Comparison of ENCODE assay signal across 8 mouse cellular contexts in the genomic region with DNA sequence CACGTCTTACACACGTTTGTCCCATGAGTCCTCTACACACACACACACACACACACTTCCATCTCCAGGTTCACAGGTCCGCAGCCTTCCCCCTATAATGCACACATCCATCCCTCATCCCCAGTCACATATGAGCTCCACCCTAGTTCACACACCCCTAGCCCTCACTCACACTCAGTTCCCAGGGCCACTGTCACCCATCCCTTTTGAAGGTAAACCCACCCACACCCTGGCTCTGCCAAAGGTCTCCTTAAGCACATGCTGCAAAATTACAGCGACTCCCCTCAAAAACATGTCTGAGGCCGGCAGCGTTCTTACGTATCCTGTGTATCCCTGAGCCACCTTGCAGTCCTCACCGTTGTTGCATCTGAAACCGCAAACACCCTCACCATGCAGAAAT. TPM values are rescaled to one million over a fixed set of nuclear protein-coding genes. Genes with fewer than 3 reads are reported as not detected.
DNase-seq lines count a peak whose midpoint lies in the region; ATAC-seq and TF ChIP-seq lines count a peak whose summit lies in the region.

No protein-coding gene starts in this region.

- peaks cover 13% of the 10 kb centered on the region for H3K4me1 ChIP-seq in lung, postnatal 0 days (ENCODE audit: insufficient read depth, low read depth, low read length)
- peaks cover 4% of the 10 kb centered on the region; the same call in 1 of the 2 replicates for H3K4me1 ChIP-seq in forebrain, postnatal 0 days (ENCODE audit: insufficient read depth)
- peaks cover 0 to 3% of the 10 kb centered on the region in 2 experiments; a peak in 2 of 4 replicates for H3K4me1 ChIP-seq in liver, embryonic 14.5 days (replicated peaks; ENCODE audit: control insufficient read depth in 2 of 2, insufficient read depth in 2 of 2, low read length in 1 of 2)
- H3K4me1 ChIP-seq in stomach, embryonic 15.5 days, result peaks cover 12% of the 10 kb centered on the region

- no peak for TF ChIP-seq CTCF in lung, postnatal 0 days (IDR thresholded peaks at IDR 0.05)
- no peak for TF ChIP-seq CTCF in forebrain, postnatal 0 days (IDR thresholded peaks at IDR 0.05; ENCODE audit: low read depth)
- no peak for TF ChIP-seq CTCF in liver, embryonic 14.5 days (IDR thresholded peaks at IDR 0.05; ENCODE audit: low read depth)

- H3K4me3 ChIP-seq in lung, postnatal 0 days (ENCODE audit: low read depth, low read length), result no peak overlapping the region
- peak overlapping the region; percentile 38 for H3K4me3 ChIP-seq in forebrain, postnatal 0 days (ENCODE audit: low read depth, low read length)
- no peak overlapping the region; a peak in 1 of 4 replicates for H3K4me3 ChIP-seq in liver, embryonic 14.5 days (ENCODE audit: insufficient read depth in 1 of 2, low read depth in 2 of 2, low read length in 2 of 2)
- no peak overlapping the region for H3K4me3 ChIP-seq in stomach, embryonic 15.5 days (replicated peaks)

- no peak for DNase-seq in lung, postnatal 0 days (ENCODE audit: low spot score)
- DNase-seq in lung, adult 18-20 months, result no peak
- DNase-seq in forebrain, postnatal 0 days, result no peak
- DNase-seq in liver, embryonic 14.5 days (ENCODE audit: low read depth in 3 of 3, low spot score in 3 of 3), result no peak
- no peak for DNase-seq in layer of hippocampus, adult 11-12 months (ENCODE audit: low spot score)
- DNase-seq in MN1 (ENCODE audit: low spot score), result no peak
- DNase-seq in gastrocnemius, postnatal 10 days, result no peak

- no peak for ATAC-seq in lung, postnatal 0 days
- ATAC-seq in forebrain, postnatal 0 days, result no peak
- no peak for ATAC-seq in liver, embryonic 14.5 days (ENCODE audit: insufficient read depth)
- ATAC-seq in stomach, embryonic 15.5 days (ENCODE audit: insufficient read depth, low FRiP score, low read depth), result no peak

- no peak for TF ChIP-seq EP300 in lung, postnatal 0 days (IDR thresholded peaks at IDR 0.05)
- TF ChIP-seq EP300 in liver, embryonic 14.5 days (IDR thresholded peaks at IDR 0.05; ENCODE audit: low read depth), result no peak

- peaks cover 4% of the 10 kb centered on the region; the same call in 1 of the 2 replicates for H3K27me3 ChIP-seq in lung, postnatal 0 days (replicated peaks; ENCODE audit: insufficient read depth, low read length)
- peaks cover 7% of the 10 kb centered on the region; the same call in 1 of the 2 replicates for H3K27me3 ChIP-seq in forebrain, postnatal 0 days (ENCODE audit: insufficient read depth, low read length)
- H3K27me3 ChIP-seq in liver, embryonic 14.5 days (ENCODE audit: control insufficient read depth, insufficient read depth, low read length), result peaks cover 21% of the 10 kb centered on the region
- H3K27me3 ChIP-seq in stomach, embryonic 15.5 days (replicated peaks), result peaks cover 23% of the 10 kb centered on the region

- no peaks in the 10 kb centered on the region for H3K36me3 ChIP-seq in lung, postnatal 0 days (ENCODE audit: insufficient read depth, low read length)
- H3K36me3 ChIP-seq in forebrain, postnatal 0 days (ENCODE audit: insufficient read depth), result peaks cover 1% of the 10 kb centered on the region; the same call in 1 of the 2 replicates
- no peaks in the 10 kb centered on the region for H3K36me3 ChIP-seq in liver, embryonic 14.5 days (replicated peaks; ENCODE audit: control insufficient read depth, insufficient read depth, low read depth)
- H3K36me3 ChIP-seq in stomach, embryonic 15.5 days, result no peaks in the 10 kb centered on the region

- WGBS in lung, postnatal 0 days, result 23% methylated on average over 9 of the region's 9 CpGs
- 27% methylated on average over 9 of the region's 9 CpGs for WGBS in forebrain, postnatal 0 days
- 15% methylated on average over 9 of the region's 9 CpGs for WGBS in liver, embryonic 14.5 days (ENCODE audit: insufficient replicate concordance)
- WGBS in stomach, embryonic 15.5 days, result 24% methylated on average over 9 of the region's 9 CpGs

- H3K9ac ChIP-seq in lung, postnatal 0 days (replicated peaks; ENCODE audit: low read depth), result no peak overlapping the region
- H3K9ac ChIP-seq in forebrain, postnatal 0 days, result peak overlapping the region; percentile 55; the same call in 1 of the 2 replicates
- no peak overlapping the region for H3K9ac ChIP-seq in liver, embryonic 14.5 days (replicated peaks)
- no peak overlapping the region for H3K9ac ChIP-seq in stomach, embryonic 15.5 days

- H3K4me2 ChIP-seq in lung, postnatal 0 days (replicated peaks; ENCODE audit: low read depth, low read length), result peak overlapping the region; percentile 51
- H3K4me2 ChIP-seq in forebrain, postnatal 0 days (ENCODE audit: low read depth), result peak overlapping the region; percentile 58
- peak overlapping the region; percentile 66 for H3K4me2 ChIP-seq in liver, embryonic 14.5 days (ENCODE audit: low read depth)
- H3K4me2 ChIP-seq in stomach, embryonic 15.5 days, result peak overlapping the region; percentile 73

- H3K9me3 ChIP-seq in lung, postnatal 0 days (ENCODE audit: low read length), result no peaks in the 10 kb centered on the region
- no peaks in the 10 kb centered on the region for H3K9me3 ChIP-seq in forebrain, postnatal 0 days (ENCODE audit: low read length)
- H3K9me3 ChIP-seq in liver, embryonic 14.5 days (ENCODE audit: control insufficient read depth, low read length), result no peaks in the 10 kb centered on the region
- H3K9me3 ChIP-seq in stomach, embryonic 15.5 days, result no peaks in the 10 kb centered on the region

- no peak overlapping the region for H3K27ac ChIP-seq in lung, postnatal 0 days (ENCODE audit: low read length)
- H3K27ac ChIP-seq in forebrain, postnatal 0 days (ENCODE audit: low read depth, low read length), result no peak overlapping the region
- H3K27ac ChIP-seq in liver, embryonic 14.5 days, result no peak overlapping the region
- no peak overlapping the region for H3K27ac ChIP-seq in stomach, embryonic 15.5 days

RNA-seq across cellular contexts. Expression of gene Tmem91, which starts 0.7 kb away (rescaled TPM):
- polyA plus RNA-seq in lung, postnatal 0 days (2015; fragmentation: Nextera tagmentation; extraction: Ambion mirVana), result 1.2 and 2.0 TPM in 2 replicates
- total RNA-seq in forebrain, postnatal 0 days (2014; rRNA removed), result 32.8 and 40.3 TPM in 2 replicates
- 40.9 and 61.4 TPM in 2 replicates for polyA plus RNA-seq in forebrain, postnatal 0 days (2015; fragmentation: Nextera tagmentation; extraction: Ambion mirVana)
- polyA plus RNA-seq in liver, embryonic 14.5 days (2012; rRNA removed), result 0.22 and 0.32 TPM in 2 replicates
- 0.39 and 0.51 TPM in 2 replicates for polyA plus RNA-seq in liver, embryonic 14.5 days (2014; fragmentation: Nextera tagmentation; extraction: Ambion mirVana)
- polyA plus RNA-seq in stomach, embryonic 15.5 days (2015; fragmentation: Nextera tagmentation; extraction: Ambion mirVana), result 3.0 and 4.0 TPM in 2 replicates
- total RNA-seq in gastrocnemius, postnatal 10 days (2021), result under 1 TPM; 0.45 to 0.47 TPM

RNA-seq across cellular contexts. Expression of gene B9d2, which starts 6.3 kb away (rescaled TPM):
- 28.6 and 28.8 TPM in 2 replicates for polyA plus RNA-seq in lung, postnatal 0 days (2015; fragmentation: Nextera tagmentation; extraction: Ambion mirVana)
- total RNA-seq in forebrain, postnatal 0 days (2014; rRNA removed), result 15.7 and 15.8 TPM in 2 replicates
- 58.2 and 60.1 TPM in 2 replicates for polyA plus RNA-seq in forebrain, postnatal 0 days (2015; fragmentation: Nextera tagmentation; extraction: Ambion mirVana)
- 21.9 and 28.2 TPM in 2 replicates for polyA plus RNA-seq in liver, embryonic 14.5 days (2012; rRNA removed)
- polyA plus RNA-seq in liver, embryonic 14.5 days (2014; fragmentation: Nextera tagmentation; extraction: Ambion mirVana), result 18.8 and 20.4 TPM in 2 replicates
- polyA plus RNA-seq in stomach, embryonic 15.5 days (2015; fragmentation: Nextera tagmentation; extraction: Ambion mirVana), result 23.2 and 25.3 TPM in 2 replicates
- 10 to 100 TPM; 10.5 to 10.9 TPM for total RNA-seq in gastrocnemius, postnatal 10 days (2021)

RNA-seq across cellular contexts. Expression of gene Tgfb1, which starts 12.5 kb away (rescaled TPM):
- polyA plus RNA-seq in lung, postnatal 0 days (2015; fragmentation: Nextera tagmentation; extraction: Ambion mirVana), result 6.6 and 9.0 TPM in 2 replicates
- 1.6 and 3.1 TPM in 2 replicates for total RNA-seq in forebrain, postnatal 0 days (2014; rRNA removed)
- 0.39 and 0.56 TPM in 2 replicates for polyA plus RNA-seq in forebrain, postnatal 0 days (2015; fragmentation: Nextera tagmentation; extraction: Ambion mirVana)
- polyA plus RNA-seq in liver, embryonic 14.5 days (2012; rRNA removed), result 16.6 and 18.5 TPM in 2 replicates
- polyA plus RNA-seq in liver, embryonic 14.5 days (2014; fragmentation: Nextera tagmentation; extraction: Ambion mirVana), result 3.9 and 4.3 TPM in 2 replicates
- polyA plus RNA-seq in stomach, embryonic 15.5 days (2015; fragmentation: Nextera tagmentation; extraction: Ambion mirVana), result 3.9 and 4.1 TPM in 2 replicates
- total RNA-seq in gastrocnemius, postnatal 10 days (2021), result 10 to 100 TPM; 15.2 to 25.6 TPM

RNA-seq across cellular contexts. Expression of gene Exosc5, which starts 15.3 kb away (rescaled TPM):
- 46.7 and 49.7 TPM in 2 replicates for polyA plus RNA-seq in lung, postnatal 0 days (2015; fragmentation: Nextera tagmentation; extraction: Ambion mirVana)
- 22.9 and 24.9 TPM in 2 replicates for total RNA-seq in forebrain, postnatal 0 days (2014; rRNA removed)
- 33.9 and 35.2 TPM in 2 replicates for polyA plus RNA-seq in forebrain, postnatal 0 days (2015; fragmentation: Nextera tagmentation; extraction: Ambion mirVana)
- 33.7 and 35.2 TPM in 2 replicates for polyA plus RNA-seq in liver, embryonic 14.5 days (2012; rRNA removed)
- polyA plus RNA-seq in liver, embryonic 14.5 days (2014; fragmentation: Nextera tagmentation; extraction: Ambion mirVana), result 48.1 and 51.6 TPM in 2 replicates
- 71.8 and 79.8 TPM in 2 replicates for polyA plus RNA-seq in stomach, embryonic 15.5 days (2015; fragmentation: Nextera tagmentation; extraction: Ambion mirVana)
- 10 to 100 TPM; 23.6 to 26.0 TPM for total RNA-seq in gastrocnemius, postnatal 10 days (2021)

RNA-seq across cellular contexts. Expression of gene Bckdha, which starts 15.5 kb away (rescaled TPM):
- 61.8 and 71.7 TPM in 2 replicates for polyA plus RNA-seq in lung, postnatal 0 days (2015; fragmentation: Nextera tagmentation; extraction: Ambion mirVana)
- 55.7 and 55.9 TPM in 2 replicates for total RNA-seq in forebrain, postnatal 0 days (2014; rRNA removed)
- polyA plus RNA-seq in forebrain, postnatal 0 days (2015; fragmentation: Nextera tagmentation; extraction: Ambion mirVana), result 57.1 and 58.3 TPM in 2 replicates
- 20.1 and 22.0 TPM in 2 replicates for polyA plus RNA-seq in liver, embryonic 14.5 days (2012; rRNA removed)
- 17.3 and 21.0 TPM in 2 replicates for polyA plus RNA-seq in liver, embryonic 14.5 days (2014; fragmentation: Nextera tagmentation; extraction: Ambion mirVana)
- polyA plus RNA-seq in stomach, embryonic 15.5 days (2015; fragmentation: Nextera tagmentation; extraction: Ambion mirVana), result 54.5 and 56.8 TPM in 2 replicates
- total RNA-seq in gastrocnemius, postnatal 10 days (2021), result 10 to 100 TPM; 51.9 to 60.8 TPM
